Mouse (Mus musculus): Measurements from ENCODE around the gene Gphn. TPM values are rescaled to one million over a fixed set of nuclear protein-coding genes. Genes with fewer than 3 reads are reported as not detected.

Gphn gene
- polyA plus RNA-seq, 1 experiment from 2014 or later: 30.6 TPM

DNA sequence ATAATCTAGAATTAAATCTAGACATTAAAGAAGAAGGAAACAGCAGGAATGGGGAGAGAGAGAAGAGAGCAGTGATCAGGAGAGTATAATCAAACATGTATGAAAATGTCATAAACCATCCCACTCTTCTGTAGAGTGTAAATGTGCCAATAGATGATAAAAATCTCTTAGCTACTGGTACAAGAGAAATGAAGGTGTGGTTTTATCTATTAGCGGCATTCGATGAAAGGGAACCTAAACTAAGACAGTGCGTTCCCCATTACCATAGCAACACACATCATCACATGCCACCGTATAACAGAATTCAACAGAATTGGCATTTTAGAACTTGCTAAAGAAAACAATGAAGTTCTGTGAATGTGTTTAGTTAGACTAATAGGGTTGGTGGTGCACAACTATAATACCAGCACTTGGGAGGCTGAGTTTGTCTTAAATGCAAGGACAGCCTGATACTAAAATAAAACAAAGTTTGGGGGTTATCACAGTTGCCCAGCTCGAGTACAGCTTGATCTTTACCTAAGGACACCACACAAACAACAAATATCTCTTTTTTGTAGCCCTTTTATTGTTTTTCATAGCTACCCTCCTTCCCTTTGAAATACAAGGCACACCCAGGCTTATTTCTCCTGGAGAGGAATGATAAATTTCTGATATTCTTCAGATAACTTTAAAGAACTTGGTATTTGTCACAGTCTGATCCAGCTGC lies 452.1 kb downstream of the Gphn start:
- Histone ChIP-seq H3K4me3 (no peak overlapping the region), H3K4me1 (no peaks in the 10 kb centered on the region), H3K27ac (replicated peaks) (no peak overlapping the region), H3K27me3 (no peaks in the 10 kb centered on the region), H3K9ac (replicated peaks) (no peak overlapping the region), H3K36me3 (no peaks in the 10 kb centered on the region), H3K9me3 (no peaks in the 10 kb centered on the region), H3K4me2 (replicated peaks) (no peak overlapping the region)
- ATAC-seq (replicated peaks): no peak
- WGBS: 80% methylated on average over 5 of the region's 5 CpGs

DNA sequence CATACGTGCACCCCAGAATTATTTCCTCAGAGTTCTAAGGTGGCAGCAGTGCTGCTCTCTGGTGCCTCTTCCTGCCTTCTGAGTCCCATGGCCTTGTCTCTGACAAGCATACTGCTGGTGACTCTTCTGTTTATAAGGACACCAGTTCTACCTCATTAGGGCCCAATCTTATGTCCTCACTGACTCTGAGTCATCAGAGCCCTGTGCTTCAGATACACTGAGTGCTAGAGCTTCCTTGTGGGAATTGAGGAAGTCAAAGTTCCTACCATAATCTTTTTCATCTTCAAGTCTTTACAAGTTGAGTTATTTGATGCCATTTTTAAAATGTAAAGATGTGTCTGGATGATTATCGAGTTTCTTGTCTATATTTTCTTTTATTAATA lies 452.6 kb downstream of the Gphn start:
- no peaks in the 10 kb centered on the region for H3K27me3 ChIP-seq
- no peak overlapping the region for H3K9ac ChIP-seq (replicated peaks)
- no peaks in the 10 kb centered on the region for H3K36me3 ChIP-seq
- H3K4me1 ChIP-seq: no peaks in the 10 kb centered on the region
- ATAC-seq (replicated peaks): no peak
- no peak overlapping the region for H3K4me3 ChIP-seq
- 87% methylated on average over 2 of the region's 2 CpGs for WGBS
- H3K4me2 ChIP-seq (replicated peaks): no peak overlapping the region
- no peaks in the 10 kb centered on the region for H3K9me3 ChIP-seq
- H3K27ac ChIP-seq (replicated peaks): no peak overlapping the region

DNA sequence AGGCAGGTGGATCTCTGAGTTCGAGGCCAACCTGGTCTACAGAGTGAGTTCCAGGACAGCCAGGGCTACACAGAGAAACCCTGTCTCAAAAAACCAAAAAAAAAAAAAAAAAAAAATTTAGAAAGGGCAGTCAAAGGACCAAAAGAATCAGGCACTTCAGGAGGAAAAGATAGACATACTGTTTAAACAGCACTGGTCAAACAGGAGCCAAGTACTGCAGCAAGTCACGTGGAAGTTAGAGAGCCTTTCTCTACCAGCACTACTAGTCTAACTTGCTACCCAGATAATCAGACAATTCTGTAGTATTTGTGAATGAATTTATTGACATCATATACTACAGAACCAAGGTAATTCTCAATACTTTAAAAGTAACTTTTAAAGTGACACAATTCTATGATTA lies 454.9 kb downstream of the Gphn start:
- Histone ChIP-seq H3K4me2 (replicated peaks) (no peak overlapping the region), H3K9me3 (no peaks in the 10 kb centered on the region), H3K27me3 (no peaks in the 10 kb centered on the region), H3K4me3 (no peak overlapping the region), H3K4me1 (no peaks in the 10 kb centered on the region), H3K9ac (replicated peaks) (no peak overlapping the region), H3K36me3 (no peaks in the 10 kb centered on the region), H3K27ac (replicated peaks) (no peak overlapping the region)
- 90% methylated on average over 2 of the region's 2 CpGs for WGBS
- no peak for ATAC-seq (replicated peaks)

DNA sequence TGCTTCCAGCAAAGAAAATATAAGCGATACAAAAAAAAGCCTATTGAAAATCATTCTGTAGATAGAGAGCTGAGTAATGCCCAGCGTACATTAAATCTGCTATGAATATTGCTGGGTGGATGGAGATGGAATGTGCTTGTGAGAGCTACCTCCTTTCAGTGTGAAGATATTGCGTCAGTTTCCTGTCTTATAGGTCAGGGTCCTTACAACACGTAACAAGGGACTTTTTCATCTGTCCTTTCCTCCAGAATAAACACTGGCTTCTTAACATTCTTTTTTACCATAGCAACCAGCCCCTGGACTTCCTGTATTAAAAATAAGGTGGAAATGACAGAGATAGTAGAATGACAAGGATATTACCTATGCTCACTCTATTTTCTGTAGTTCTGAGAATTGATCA lies 456.1 kb downstream of the Gphn start:
- Histone ChIP-seq H3K9ac (replicated peaks) (no peak overlapping the region), H3K36me3 (no peaks in the 10 kb centered on the region), H3K4me2 (replicated peaks) (no peak overlapping the region), H3K4me1 (no peaks in the 10 kb centered on the region), H3K27ac (replicated peaks) (no peak overlapping the region), H3K27me3 (no peaks in the 10 kb centered on the region), H3K9me3 (no peaks in the 10 kb centered on the region), H3K4me3 (no peak overlapping the region)
- WGBS: 91% methylated on average over 4 of the region's 4 CpGs
- ATAC-seq (replicated peaks): no peak

DNA sequence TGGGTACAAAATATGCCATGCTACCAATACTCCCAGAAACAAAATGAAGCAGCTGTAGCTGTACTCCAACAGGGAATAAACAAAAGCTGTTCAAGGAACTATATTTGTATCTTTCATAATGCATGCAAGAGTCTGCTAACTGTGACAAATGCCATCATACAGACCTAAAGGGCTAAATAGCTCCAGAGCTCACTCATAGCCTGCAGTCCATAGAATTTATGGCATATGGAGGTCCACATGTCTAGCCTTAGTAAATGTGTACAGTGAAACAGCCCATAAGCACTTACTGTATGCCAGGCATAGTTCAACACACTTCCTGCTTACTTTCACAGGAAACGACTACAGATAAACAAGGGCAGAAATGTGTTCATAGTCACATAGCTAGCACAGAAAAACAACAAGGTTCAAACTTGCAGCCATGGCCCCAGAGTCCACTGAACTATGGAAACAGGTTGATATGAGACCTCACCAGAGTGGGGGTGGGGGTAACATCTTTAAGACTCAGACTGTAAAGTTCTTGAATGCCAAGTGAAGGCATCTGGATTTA lies 459.6 kb downstream of the Gphn start:
- Histone ChIP-seq H3K4me2 (replicated peaks) (no peak overlapping the region), H3K9me3 (no peaks in the 10 kb centered on the region), H3K4me1 (no peaks in the 10 kb centered on the region), H3K36me3 (no peaks in the 10 kb centered on the region), H3K9ac (replicated peaks) (no peak overlapping the region), H3K27me3 (no peaks in the 10 kb centered on the region), H3K27ac (replicated peaks) (no peak overlapping the region), H3K4me3 (no peak overlapping the region)
- 86% methylated on average over 1 of the region's 1 CpGs for WGBS
- no peak for ATAC-seq (replicated peaks)

DNA sequence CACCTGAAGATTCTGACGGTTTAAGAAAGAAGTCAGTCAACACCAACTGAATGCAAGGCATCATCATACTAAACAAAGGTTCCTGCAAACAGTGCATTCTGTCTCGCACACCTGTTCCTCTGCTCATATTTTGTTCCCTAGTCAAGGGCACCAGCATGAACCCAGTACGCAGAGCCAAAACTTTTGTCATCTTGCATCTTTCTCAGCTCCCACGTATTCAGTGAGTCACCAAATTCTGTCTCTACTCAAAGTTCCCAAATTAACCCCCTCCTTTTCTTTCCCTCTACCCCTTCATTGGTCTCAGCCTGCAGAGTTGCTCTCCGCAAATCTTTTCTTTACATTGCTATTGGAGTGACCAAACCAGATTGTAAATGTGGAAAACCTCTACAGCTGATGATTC lies 462.7 kb downstream of the Gphn start:
- H3K4me1 ChIP-seq: no peaks in the 10 kb centered on the region
- no peak overlapping the region for H3K9ac ChIP-seq (replicated peaks)
- no peak overlapping the region for H3K4me2 ChIP-seq (replicated peaks)
- H3K9me3 ChIP-seq: no peaks in the 10 kb centered on the region
- WGBS: 84% methylated on average over 5 of the region's 5 CpGs
- H3K27me3 ChIP-seq: no peaks in the 10 kb centered on the region
- no peak overlapping the region for H3K27ac ChIP-seq (replicated peaks)
- H3K4me3 ChIP-seq: no peak overlapping the region
- H3K36me3 ChIP-seq: no peaks in the 10 kb centered on the region
- no peak for ATAC-seq (replicated peaks)

DNA sequence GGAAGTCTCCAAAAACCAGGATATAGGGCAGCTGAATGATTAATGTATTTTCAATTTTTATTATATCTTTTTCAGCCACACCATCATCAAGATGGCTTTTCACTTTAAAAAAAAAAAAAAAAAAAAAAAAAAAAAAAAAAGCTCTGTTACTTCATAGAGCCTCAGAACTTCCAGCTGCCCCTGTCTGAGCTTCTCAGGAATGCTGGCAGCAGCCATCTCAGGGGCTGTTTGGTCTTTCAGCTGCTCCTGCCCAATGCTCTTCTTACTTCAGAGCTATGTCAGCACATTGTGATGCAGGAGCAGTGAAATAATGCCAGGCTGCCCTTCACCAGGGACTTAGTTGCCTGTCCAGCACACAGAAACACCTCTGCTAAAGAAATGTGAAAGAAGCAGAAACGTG lies 465.1 kb downstream of the Gphn start, which contains the start of gene Fam71d:
Gene Fam71d, plus strand, starts transcription at position 211 of the 400 bp plus-strand sequence.
- Histone ChIP-seq H3K4me3 (no peak within 1 kb of the TSS), H3K27me3 (no peaks in the 10 kb centered on the region), H3K36me3 (no peaks in the 10 kb centered on the region), H3K9ac (replicated peaks) (no peak within 1 kb of the TSS), H3K4me1 (no peaks in the 10 kb centered on the region), H3K4me2 (replicated peaks) (no peak within 1 kb of the TSS), H3K27ac (replicated peaks) (no peak within 1 kb of the TSS), H3K9me3 (no peaks in the 10 kb centered on the region)
- 79% methylated on average over 1 of the region's 1 CpGs for WGBS
- no peak for ATAC-seq (replicated peaks)

DNA sequence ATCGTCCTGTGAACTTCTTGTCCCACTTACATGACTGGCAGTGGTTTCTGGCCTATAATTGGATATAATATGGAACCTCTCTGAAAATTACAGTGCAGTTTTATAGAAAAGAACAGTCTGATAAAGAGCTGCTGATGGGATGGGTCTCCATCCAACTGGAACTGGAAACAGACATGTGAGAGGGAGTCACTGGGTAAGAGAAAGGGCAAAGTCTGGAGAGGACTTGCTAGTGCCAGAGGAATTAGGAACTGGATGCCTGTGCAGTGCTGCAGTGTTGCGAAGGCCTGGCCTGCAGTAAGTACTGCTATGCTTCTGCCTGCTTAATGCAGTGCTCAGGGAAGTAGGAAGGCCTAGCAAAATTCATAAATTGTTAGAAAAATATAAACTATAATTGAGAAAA lies 467.1 kb downstream of the Gphn start:
- no peak for ATAC-seq (replicated peaks)
- no peak overlapping the region for H3K9ac ChIP-seq (replicated peaks)
- no peaks in the 10 kb centered on the region for H3K4me1 ChIP-seq
- H3K4me2 ChIP-seq (replicated peaks): no peak overlapping the region
- no peak overlapping the region for H3K27ac ChIP-seq (replicated peaks)
- H3K9me3 ChIP-seq: no peaks in the 10 kb centered on the region
- H3K36me3 ChIP-seq: no peaks in the 10 kb centered on the region
- H3K27me3 ChIP-seq: no peaks in the 10 kb centered on the region
- WGBS: 86% methylated on average over 2 of the region's 2 CpGs
- no peak overlapping the region for H3K4me3 ChIP-seq

DNA sequence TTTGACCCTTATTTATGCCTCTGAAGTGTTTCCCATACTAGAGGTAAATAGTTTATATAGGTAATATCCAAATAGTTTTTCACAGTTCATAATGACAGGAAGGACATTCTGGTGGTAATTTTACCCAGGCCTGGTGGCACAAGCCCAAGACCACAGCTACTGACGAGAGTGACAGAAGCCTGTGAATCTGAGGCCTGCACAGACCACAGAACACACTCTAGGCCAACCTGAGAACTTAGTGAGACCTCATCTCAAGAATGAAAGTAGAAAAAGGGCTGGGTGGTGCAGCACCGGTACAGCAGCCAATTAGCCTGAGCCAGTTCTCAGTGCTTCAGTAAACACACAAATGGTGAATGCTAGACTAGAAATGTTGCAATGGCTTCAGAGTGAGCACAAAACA lies 491.6 kb downstream of the Gphn start:
- WGBS: 79% methylated on average over 2 of the region's 2 CpGs

DNA sequence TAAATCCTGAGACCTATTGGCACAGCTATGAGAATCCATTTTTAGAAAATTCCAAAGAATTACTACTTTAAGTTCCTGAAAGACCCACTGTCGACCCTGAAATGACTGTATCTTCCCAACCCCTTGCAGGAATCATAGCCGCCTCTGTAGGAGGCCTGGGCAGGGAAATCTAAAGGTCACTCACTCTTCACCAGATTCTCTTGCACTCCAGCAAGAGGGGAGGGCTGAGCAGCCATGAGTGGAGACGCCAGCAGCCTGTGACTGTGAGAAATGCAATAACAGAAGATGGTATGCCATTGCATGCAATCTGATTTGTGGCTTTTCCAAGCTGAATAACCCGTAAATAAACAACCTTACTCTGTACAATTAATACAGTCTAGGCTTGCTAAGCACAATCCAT lies 501.5 kb downstream of the Gphn start:
- Histone ChIP-seq H3K4me1 (no peaks in the 10 kb centered on the region), H3K4me2 (replicated peaks) (no peak overlapping the region), H3K27ac (replicated peaks) (no peak overlapping the region), H3K27me3 (no peaks in the 10 kb centered on the region), H3K9me3 (no peaks in the 10 kb centered on the region), H3K9ac (replicated peaks) (no peak overlapping the region), H3K4me3 (no peak overlapping the region), H3K36me3 (no peaks in the 10 kb centered on the region)
- WGBS: 76% methylated on average over 4 of the region's 4 CpGs
- ATAC-seq (replicated peaks): no peak

More for the DNA sequence above, 491.6 kb downstream of the Gphn start:
- Histone ChIP-seq H3K9me3 (no peaks in the 10 kb centered on the region), H3K4me2 (replicated peaks) (no peak overlapping the region), H3K27ac (replicated peaks) (no peak overlapping the region), H3K27me3 (no peaks in the 10 kb centered on the region), H3K4me1 (no peaks in the 10 kb centered on the region), H3K4me3 (no peak overlapping the region), H3K36me3 (no peaks in the 10 kb centered on the region), H3K9ac (replicated peaks) (no peak overlapping the region)
- ATAC-seq (replicated peaks): no peak

Other genes with a start within 250 kb of the Gphn start
- gene Gm6657, start 32.1 kb upstream of the Gphn start, polyA plus RNA-seq (2015; fragmentation: Nextera tagmentation; extraction: Ambion mirVana): not detected in 2 replicates

Measured in forebrain, embryonic 15.5 days (tissue).